Mouse (Mus musculus) hindbrain, embryonic 13.5 days (tissue): Measurements from ENCODE around the gene Prnd. TPM values are rescaled to one million over a fixed set of nuclear protein-coding genes. Genes with fewer than 3 reads are reported as not detected.

Source experiments
- ATAC-seq: fragments of 200-750 bp; cut with Nextera tagmentation; 2 replicates; pipeline ENCODE4 v1.8.0; 2017; ENCODE audit warnings: moderate TSS enrichment; ENCODE audit not compliant: low FRiP score
- H3K27ac ChIP-seq: fragments of 300-500 bp; sonication (generic); 2 replicates; pipeline ENCODE4 v1.5.1; 2015; ENCODE audit warnings: inconsistent platforms, mild to moderate bottlenecking, moderate library complexity
- H3K27me3 ChIP-seq: fragments of 300-500 bp; sonication (generic); 2 replicates; pipeline ENCODE4 v1.6.1; 2015; ENCODE audit warnings: mild to moderate bottlenecking, inconsistent platforms
- H3K36me3 ChIP-seq: fragments of 300-500 bp; sonication (generic); 2 replicates; pipeline ENCODE4 v1.6.1; 2015; ENCODE audit warnings: mild to moderate bottlenecking, inconsistent platforms
- H3K4me1 ChIP-seq: fragments of 300-500 bp; sonication (generic); replicated peaks from 2 replicates; pipeline ENCODE4 v1.6.1; 2015; ENCODE audit warnings: inconsistent platforms
- H3K4me2 ChIP-seq: fragments of 300-500 bp; sonication (generic); 2 replicates; pipeline ENCODE4 v1.6.1; 2015; ENCODE audit warnings: inconsistent platforms, mild to moderate bottlenecking, moderate library complexity
- H3K4me3 ChIP-seq: fragments of 300-500 bp; sonication (generic); 2 replicates; pipeline ENCODE4 v1.5.1; 2015; ENCODE audit warnings: mild to moderate bottlenecking, inconsistent platforms
- H3K9ac ChIP-seq: fragments of 300-500 bp; sonication (generic); 2 replicates; pipeline ENCODE4 v1.6.1; 2015; ENCODE audit warnings: mild to moderate bottlenecking, inconsistent platforms
- H3K9me3 ChIP-seq: fragments of 300-500 bp; sonication (generic); 2 replicates; pipeline ENCODE4 v1.6.1; 2016; ENCODE audit warnings: inconsistent platforms
- WGBS: fragments of 180-500 bp; shearing (Covaris S2); methylation state at CpG from one replicate; pipeline ENCODE4 v1.1.7; 2015; 5-methylcytosine and 5-hydroxymethylcytosine counted together
- polyA plus RNA-seq: library from polyadenylated mRNA; unstranded; fragments of >200 nt; fragmentation: Nextera tagmentation; extraction: Ambion mirVana; gene quantifications from 2 replicates; pipeline ENCODE4 v1.2.1, GENCODE M21; 2015

Prnd gene
- polyA plus RNA-seq, 1 experiment from 2014 or later: 11.8 TPM

DNA sequence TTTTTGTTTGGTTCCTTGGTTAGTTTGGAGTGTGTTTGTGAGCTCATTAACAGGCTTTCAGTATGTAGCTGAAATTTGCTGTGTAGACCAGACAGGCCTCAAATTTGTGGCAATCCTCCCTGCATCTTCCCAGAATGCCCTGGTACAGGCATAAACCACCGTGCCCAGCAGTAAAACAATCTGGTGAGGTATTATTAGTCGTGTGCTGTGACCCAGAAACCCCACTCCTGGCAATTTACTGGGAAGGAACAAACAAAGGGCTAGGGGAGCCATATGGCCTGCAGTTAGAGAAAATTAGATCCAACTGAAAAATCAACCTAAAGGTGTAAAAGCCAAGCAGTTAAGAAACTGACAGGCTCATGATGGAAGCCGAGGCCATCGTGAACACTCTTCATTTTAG, 39.3 kb upstream of the Prnd start:
- ATAC-seq: no peak
- H3K9ac ChIP-seq: peak overlapping the region; percentile 91
- H3K9me3 ChIP-seq: no peaks in the 10 kb centered on the region
- H3K4me3 ChIP-seq: peak overlapping the region; percentile 74
- H3K4me2 ChIP-seq: peak overlapping the region; percentile 66
- WGBS: 31% methylated on average over 4 of the region's 4 CpGs
- H3K27ac ChIP-seq: peak overlapping the region; percentile 64
- H3K27me3 ChIP-seq: no peaks in the 10 kb centered on the region
- H3K4me1 ChIP-seq: peaks cover 33% of the 10 kb centered on the region
- peaks cover 7% of the 10 kb centered on the region for H3K36me3 ChIP-seq

DNA sequence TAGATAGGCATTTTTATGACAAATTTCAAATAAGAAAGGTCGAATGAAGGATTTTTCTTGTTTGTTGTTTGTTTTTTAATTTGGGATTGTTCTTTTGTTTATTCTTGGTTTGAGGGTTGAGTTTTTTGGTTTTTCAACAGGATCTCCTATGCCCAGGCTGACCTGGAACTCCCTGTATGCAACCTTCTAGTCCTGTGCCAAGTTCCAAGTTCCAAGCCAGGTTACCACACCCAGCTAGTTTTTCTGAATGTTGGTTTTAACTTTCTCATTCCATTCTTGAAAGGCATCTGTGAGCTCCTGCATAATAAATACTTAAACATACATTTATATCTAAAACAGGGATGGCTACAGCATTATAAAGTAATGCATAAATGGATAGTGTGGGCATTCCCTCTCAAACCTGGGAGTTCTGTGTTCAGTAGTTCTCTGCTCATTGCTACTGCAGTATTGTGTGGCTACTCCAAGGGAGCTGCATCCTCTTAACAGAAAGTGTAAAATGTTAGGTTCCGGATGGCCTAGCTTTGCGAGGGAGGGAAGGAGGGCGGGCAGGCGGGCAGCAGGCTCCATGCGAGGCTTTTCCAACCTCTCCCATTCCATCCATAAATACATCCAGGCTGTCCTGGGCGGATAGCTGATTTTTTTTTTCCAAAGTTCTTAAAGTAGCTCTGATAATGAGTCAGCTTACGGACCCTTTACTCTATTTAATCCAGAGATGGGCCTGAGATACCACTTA, 38.0 kb upstream of the Prnd start:
- Histone ChIP-seq H3K4me2 (peak overlapping the region; percentile 66), H3K9me3 (no peaks in the 10 kb centered on the region), H3K4me3 (no peak overlapping the region), H3K4me1 (peaks cover 33% of the 10 kb centered on the region), H3K9ac (no peak overlapping the region), H3K36me3 (peaks cover 17% of the 10 kb centered on the region), H3K27me3 (no peaks in the 10 kb centered on the region), H3K27ac (no peak overlapping the region)
- no peak for ATAC-seq
- 85% methylated on average over 8 of the region's 8 CpGs for WGBS

DNA sequence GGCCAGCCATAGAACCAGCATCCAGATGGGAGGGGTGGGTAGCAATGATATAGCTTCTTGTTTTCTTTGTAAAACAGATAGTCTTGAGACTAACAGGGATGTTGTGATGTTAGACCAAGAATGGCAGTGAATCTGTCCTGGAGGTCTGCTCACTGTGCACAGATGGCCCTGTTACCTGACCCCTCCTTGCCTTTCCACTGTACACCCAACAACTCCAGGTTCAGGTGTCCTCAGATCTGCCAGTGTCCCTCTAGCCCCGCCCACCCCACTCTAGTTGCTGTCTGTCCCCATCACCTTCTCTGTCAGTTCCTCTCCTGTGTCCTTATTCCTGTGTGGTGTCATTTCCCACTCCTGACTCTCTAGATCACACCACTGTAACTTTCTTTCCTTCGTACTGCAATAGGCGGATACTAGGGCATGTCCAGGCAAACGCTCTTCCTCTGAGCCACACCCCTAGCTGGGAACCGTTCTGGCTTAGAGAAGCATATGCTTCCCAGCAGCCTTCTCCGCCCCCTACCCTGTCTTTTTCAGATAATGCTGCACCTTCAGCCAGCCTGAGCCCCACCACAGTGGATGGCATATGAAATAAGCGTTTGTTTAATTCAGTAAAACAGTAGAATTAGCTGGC, 18.3 kb upstream of the Prnd start:
- Histone ChIP-seq H3K27me3 (no peaks in the 10 kb centered on the region), H3K4me1 (peaks cover 15% of the 10 kb centered on the region), H3K4me3 (no peak overlapping the region), H3K27ac (0 out of 2 replicates have a peak overlapping the region, but pooled peaks have one; percentile 12), H3K36me3 (peaks cover 19% of the 10 kb centered on the region), H3K4me2 (no peak overlapping the region), H3K9ac (no peak overlapping the region), H3K9me3 (no peaks in the 10 kb centered on the region)
- 78% methylated on average over 7 of the region's 7 CpGs for WGBS
- ATAC-seq: no peak

DNA sequence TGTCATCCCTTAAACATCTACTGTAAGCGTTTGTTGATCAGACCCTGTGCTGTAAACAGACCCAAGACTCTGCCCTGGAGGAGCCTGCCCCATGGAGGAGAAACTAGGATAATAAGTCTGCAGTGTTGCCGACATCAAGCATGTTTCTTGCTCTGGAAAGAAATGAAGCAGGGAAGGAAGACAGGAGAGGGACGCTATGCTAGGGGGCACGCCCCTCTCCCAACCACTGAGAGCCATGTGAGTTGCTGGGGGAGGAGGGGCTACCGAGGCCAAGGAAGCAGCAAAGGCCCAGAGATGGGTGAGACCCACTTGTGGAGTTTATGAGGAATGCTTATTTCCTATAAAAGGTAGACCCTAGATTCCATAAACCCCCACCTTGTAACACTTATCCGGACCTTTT, 17.6 kb upstream of the Prnd start:
- Histone ChIP-seq H3K4me2 (no peak overlapping the region), H3K27ac (0 out of 2 replicates have a peak overlapping the region, but pooled peaks have one; percentile 12), H3K36me3 (peaks cover 22% of the 10 kb centered on the region), H3K27me3 (no peaks in the 10 kb centered on the region), H3K9ac (no peak overlapping the region), H3K4me1 (peaks cover 15% of the 10 kb centered on the region), H3K4me3 (no peak overlapping the region), H3K9me3 (no peaks in the 10 kb centered on the region)
- ATAC-seq: no peak
- WGBS: 39% methylated on average over 6 of the region's 6 CpGs

DNA sequence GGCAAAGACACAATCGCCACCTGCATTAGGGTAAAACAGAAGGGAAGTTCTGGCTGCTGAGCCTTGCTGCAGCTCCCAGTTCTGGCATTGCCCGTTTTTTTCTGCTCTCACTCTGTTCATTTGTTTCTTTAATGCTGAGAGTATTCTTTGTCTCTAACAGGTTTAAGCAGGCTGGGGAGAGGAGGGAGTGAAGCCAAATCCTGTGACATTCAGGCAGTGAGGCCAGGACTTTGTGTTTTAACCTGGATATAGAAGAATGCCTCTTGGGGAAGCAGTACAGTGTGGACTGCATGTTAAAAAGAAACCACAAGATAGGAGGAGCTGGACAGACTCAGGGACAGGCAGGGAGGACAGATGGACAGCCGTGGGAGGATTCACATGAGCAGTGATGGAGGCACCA, 17.1 kb upstream of the Prnd start:
- Histone ChIP-seq H3K4me1 (peaks cover 15% of the 10 kb centered on the region), H3K4me3 (no peak overlapping the region), H3K27me3 (no peaks in the 10 kb centered on the region), H3K9ac (0 out of 2 replicates have a peak overlapping the region, but pooled peaks have one; percentile 6), H3K27ac (peak overlapping the region; percentile 5; the same call in 1 of the 2 replicates), H3K36me3 (peaks cover 28% of the 10 kb centered on the region), H3K9me3 (no peaks in the 10 kb centered on the region), H3K4me2 (no peak overlapping the region)
- 56% methylated on average over 3 of the region's 3 CpGs for WGBS
- ATAC-seq: no peak

DNA sequence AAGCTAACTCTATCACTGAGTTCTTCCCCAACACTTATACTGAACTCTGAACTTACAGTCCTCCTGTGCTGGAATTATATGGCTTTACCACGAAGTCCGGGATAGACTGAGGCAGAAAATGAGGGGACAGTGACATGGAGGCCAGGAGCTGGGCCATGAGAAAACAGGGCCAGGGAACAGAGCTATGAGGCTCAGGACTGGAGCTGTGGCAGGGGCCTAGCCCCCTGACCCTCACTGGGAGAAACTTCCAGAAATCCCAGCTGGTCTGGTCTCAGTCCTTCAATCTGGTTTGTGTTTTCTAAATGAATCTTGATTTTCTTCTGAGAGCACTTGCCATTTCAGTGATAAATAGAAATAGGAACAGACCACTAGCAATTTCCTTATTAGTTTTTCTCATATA, 16.4 kb upstream of the Prnd start:
- WGBS: 93% methylated on average over 2 of the region's 2 CpGs
- Histone ChIP-seq H3K4me2 (no peak overlapping the region), H3K4me3 (no peak overlapping the region), H3K36me3 (peaks cover 28% of the 10 kb centered on the region), H3K9ac (no peak overlapping the region), H3K27ac (no peak overlapping the region), H3K4me1 (peaks cover 15% of the 10 kb centered on the region), H3K27me3 (no peaks in the 10 kb centered on the region), H3K9me3 (no peaks in the 10 kb centered on the region)
- no peak for ATAC-seq

DNA sequence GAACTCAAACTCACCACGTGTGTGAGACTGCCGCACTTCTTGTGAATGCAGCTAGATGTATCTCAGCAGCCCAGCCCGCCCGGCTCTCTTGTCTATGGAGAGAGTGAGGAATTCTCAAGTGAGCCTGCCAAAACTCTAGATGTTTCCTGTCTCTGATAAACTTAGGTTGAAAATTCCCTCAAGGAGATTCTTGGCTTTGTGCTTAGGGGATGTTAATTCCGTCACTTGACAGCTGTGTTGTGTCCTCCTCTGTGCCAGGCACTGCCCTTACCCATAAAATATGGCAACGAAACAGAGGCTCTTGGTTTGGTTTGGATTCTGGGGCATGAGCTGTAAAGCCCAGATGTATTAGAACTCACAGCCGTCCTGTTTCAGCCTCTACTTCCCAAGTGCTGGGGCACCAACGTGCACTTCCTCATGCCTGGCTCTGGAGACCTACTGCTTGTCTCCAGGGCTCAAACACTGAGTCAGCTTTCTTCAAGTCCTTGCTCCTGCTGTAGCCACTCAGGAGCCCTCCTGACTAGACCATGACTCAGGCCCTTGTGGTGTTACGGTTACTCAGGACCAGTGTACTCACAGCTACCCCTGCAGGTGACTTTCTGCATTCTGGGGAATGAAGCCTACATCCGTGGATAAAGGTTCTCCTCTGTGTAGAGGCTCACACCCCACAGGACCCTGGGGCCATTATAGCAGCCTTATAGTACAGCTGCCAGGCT, 15.1 kb upstream of the Prnd start:
- ATAC-seq: no peak
- Histone ChIP-seq H3K36me3 (peaks cover 28% of the 10 kb centered on the region), H3K9ac (no peak overlapping the region), H3K4me2 (no peak overlapping the region), H3K27ac (no peak overlapping the region), H3K9me3 (no peaks in the 10 kb centered on the region), H3K4me3 (no peak overlapping the region), H3K4me1 (peaks cover 15% of the 10 kb centered on the region), H3K27me3 (no peaks in the 10 kb centered on the region)
- 85% methylated on average over 10 of the region's 10 CpGs for WGBS

DNA sequence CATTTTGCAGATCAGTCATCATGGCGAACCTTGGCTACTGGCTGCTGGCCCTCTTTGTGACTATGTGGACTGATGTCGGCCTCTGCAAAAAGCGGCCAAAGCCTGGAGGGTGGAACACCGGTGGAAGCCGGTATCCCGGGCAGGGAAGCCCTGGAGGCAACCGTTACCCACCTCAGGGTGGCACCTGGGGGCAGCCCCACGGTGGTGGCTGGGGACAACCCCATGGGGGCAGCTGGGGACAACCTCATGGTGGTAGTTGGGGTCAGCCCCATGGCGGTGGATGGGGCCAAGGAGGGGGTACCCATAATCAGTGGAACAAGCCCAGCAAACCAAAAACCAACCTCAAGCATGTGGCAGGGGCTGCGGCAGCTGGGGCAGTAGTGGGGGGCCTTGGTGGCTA, 14.3 kb upstream of the Prnd start:
- Histone ChIP-seq H3K4me2 (no peak overlapping the region), H3K27ac (no peak overlapping the region), H3K9me3 (no peaks in the 10 kb centered on the region), H3K36me3 (peaks cover 25% of the 10 kb centered on the region), H3K4me1 (peaks cover 15% of the 10 kb centered on the region), H3K4me3 (no peak overlapping the region), H3K27me3 (no peaks in the 10 kb centered on the region), H3K9ac (no peak overlapping the region)
- WGBS: 98% methylated on average over 10 of the region's 10 CpGs
- ATAC-seq: 0 out of 2 replicates have a peak, but pooled peaks have one; percentile 14

DNA sequence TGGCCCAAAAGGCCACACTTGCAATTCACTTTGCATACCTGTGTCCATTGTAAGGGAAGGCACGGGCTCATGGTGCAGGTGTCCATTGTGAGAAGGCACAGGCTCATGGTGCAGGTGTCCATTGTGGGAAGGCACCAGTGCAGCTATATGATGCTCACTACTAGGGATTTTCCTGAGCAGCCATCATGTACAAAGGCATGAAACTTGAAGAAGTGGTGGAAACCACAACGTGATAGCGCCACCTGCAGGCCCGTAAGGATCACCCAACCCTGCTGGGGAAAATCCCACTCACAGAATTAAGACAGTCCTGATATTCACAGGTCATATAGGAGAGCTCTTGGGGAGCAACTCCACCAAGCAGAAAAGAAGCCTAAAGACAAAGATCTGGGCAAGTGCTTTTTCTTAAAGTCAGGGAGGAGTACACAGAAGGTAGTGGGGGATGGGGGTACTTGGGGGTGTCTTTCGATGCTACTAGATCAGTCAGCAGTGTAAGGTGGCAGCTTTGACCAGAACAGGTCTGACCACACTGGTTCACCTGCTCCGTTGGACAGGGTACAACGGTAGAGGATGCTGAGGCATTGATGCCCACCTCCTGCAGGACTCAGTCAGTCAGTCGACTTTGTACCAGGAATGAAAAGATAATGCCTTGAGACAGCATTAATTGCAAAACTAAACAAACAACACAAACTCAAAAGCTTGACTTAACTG, 11.1 kb upstream of the Prnd start:
- no peak overlapping the region for H3K4me2 ChIP-seq
- H3K36me3 ChIP-seq: peaks cover 25% of the 10 kb centered on the region
- H3K27ac ChIP-seq: no peak overlapping the region
- H3K27me3 ChIP-seq: no peaks in the 10 kb centered on the region
- no peak overlapping the region for H3K4me3 ChIP-seq
- WGBS: 38% methylated on average over 8 of the region's 8 CpGs
- no peaks in the 10 kb centered on the region for H3K4me1 ChIP-seq
- H3K9me3 ChIP-seq: no peaks in the 10 kb centered on the region
- no peak overlapping the region for H3K9ac ChIP-seq
- ATAC-seq: peak; percentile 59; the same call in 1 of the 2 replicates

DNA sequence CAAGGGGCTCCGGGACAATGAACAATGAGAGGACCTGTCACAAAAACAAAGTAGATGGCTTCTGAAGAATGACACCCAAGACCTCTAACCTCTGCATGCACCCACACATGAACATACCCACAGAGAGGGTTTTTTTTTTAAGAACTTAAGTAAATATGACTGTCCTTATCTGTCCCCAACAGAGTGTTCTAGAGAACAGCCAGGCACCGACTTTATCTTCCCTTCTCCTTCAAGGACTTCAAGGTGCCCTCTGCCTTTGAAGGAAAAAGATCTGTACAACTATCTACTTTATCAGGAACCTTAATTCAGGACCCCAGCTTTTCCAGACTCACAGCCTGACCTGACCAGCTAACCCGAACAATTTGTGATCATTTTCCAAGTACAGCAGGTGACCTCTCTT, 10.2 kb upstream of the Prnd start:
- Histone ChIP-seq H3K36me3 (peaks cover 25% of the 10 kb centered on the region), H3K9me3 (no peaks in the 10 kb centered on the region), H3K9ac (no peak overlapping the region), H3K27ac (no peak overlapping the region), H3K4me2 (no peak overlapping the region), H3K4me1 (no peaks in the 10 kb centered on the region), H3K4me3 (no peak overlapping the region), H3K27me3 (no peaks in the 10 kb centered on the region)
- 86% methylated on average over 3 of the region's 3 CpGs for WGBS
- no peak for ATAC-seq

DNA sequence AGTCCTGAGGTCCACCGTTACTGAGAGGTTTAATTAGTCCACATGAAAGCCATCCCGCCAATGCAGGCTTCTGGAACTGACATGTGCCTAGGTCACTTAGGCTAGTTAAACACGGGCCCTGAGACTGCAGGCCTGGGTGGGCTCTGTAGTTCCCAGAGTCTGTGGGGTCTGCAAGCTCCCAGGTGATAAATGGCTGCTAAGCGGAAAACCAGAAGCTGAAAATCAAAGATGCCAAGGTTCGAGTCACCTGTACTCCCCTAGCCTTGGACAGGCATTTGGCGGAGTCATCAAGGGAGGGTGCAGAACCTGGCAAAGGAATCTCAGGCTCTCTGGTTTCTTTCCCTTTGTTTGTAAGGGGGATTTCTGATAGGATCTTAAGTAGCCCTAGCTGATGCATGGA, 9.2 kb upstream of the Prnd start:
- no peak for ATAC-seq
- Histone ChIP-seq H3K36me3 (peaks cover 18% of the 10 kb centered on the region), H3K27me3 (no peaks in the 10 kb centered on the region), H3K4me3 (no peak overlapping the region), H3K9ac (no peak overlapping the region), H3K4me1 (no peaks in the 10 kb centered on the region), H3K4me2 (no peak overlapping the region), H3K27ac (no peak overlapping the region), H3K9me3 (no peaks in the 10 kb centered on the region)
- WGBS: 77% methylated on average over 6 of the region's 6 CpGs

DNA sequence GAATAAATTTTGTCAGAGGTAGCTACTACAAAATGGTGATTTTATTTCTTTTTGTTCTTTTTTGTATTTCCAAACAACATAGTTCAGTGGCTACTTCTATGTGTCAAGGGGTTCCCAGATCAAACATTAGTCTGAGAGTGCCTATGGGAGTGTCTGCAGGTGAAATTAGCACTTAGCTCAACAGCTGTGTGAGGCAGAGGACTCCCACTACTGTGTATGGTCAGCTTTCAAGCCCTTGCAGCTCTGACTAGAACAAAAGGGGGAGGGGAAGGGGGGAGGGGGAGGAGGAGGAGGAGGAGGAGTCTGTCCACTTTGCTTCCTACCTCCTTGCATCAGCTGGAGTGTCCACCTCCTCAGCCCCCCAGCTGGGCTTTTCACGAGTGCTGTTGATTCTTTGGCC, 6.3 kb upstream of the Prnd start:
- Histone ChIP-seq H3K9me3 (no peaks in the 10 kb centered on the region), H3K4me2 (no peak overlapping the region), H3K27me3 (no peaks in the 10 kb centered on the region), H3K36me3 (no peaks in the 10 kb centered on the region), H3K4me1 (no peaks in the 10 kb centered on the region), H3K27ac (no peak overlapping the region), H3K9ac (no peak overlapping the region), H3K4me3 (no peak overlapping the region)
- ATAC-seq: no peak
- WGBS: 31% methylated on average over 1 of the region's 1 CpGs
